Mouse (Mus musculus) liver, embryonic 13.5 days (tissue): ENCODE measurements around the gene Ttll5. TPM values are rescaled to one million over a fixed set of nuclear protein-coding genes. Genes with fewer than 3 reads are reported as not detected.

Experiments
- ATAC-seq: fragments of 200-750 bp; cut with Nextera tagmentation; 2 replicates; pipeline ENCODE4 v1.8.0; 2017; ENCODE audit warnings: low read depth, mild to moderate bottlenecking, moderate number of reproducible peaks, moderate library complexity
- DNase-seq: peaks from one replicate; pipeline ENCODE4 v3.0.0; 2022
- H3K27ac ChIP-seq: fragments of 300-500 bp; sonication (generic); 2 replicates; pipeline ENCODE4 v1.5.1; 2015; ENCODE audit warnings: moderate library complexity, mild to moderate bottlenecking, inconsistent platforms
- H3K27me3 ChIP-seq: fragments of 300-500 bp; sonication (generic); 2 replicates; pipeline ENCODE4 v1.6.1; 2015; ENCODE audit warnings: mild to moderate bottlenecking, inconsistent platforms
- H3K36me3 ChIP-seq: fragments of 300-500 bp; sonication (generic); 2 replicates; pipeline ENCODE4 v1.6.1; 2015; ENCODE audit warnings: mild to moderate bottlenecking, inconsistent platforms
- H3K4me1 ChIP-seq: fragments of 300-500 bp; sonication (generic); replicated peaks from 2 replicates; pipeline ENCODE4 v1.6.1; 2015; ENCODE audit warnings: inconsistent platforms
- H3K4me2 ChIP-seq: fragments of 300-500 bp; sonication (generic); 2 replicates; pipeline ENCODE4 v1.6.1; 2015; ENCODE audit warnings: inconsistent platforms, mild to moderate bottlenecking, moderate library complexity
- H3K4me3 ChIP-seq: fragments of 300-500 bp; sonication (generic); replicated peaks from 2 replicates; pipeline ENCODE4 v1.5.1; 2015; ENCODE audit warnings: mild to moderate bottlenecking, inconsistent platforms
- H3K9ac ChIP-seq: fragments of 300-500 bp; sonication (generic); 2 replicates; pipeline ENCODE4 v1.6.1; 2015; ENCODE audit warnings: mild to moderate bottlenecking, inconsistent platforms
- H3K9me3 ChIP-seq: fragments of 300-500 bp; sonication (generic); replicated peaks from 2 replicates; pipeline ENCODE4 v1.6.1; 2016; ENCODE audit warnings: inconsistent platforms
- WGBS: fragments of 180-500 bp; shearing (Covaris S2); methylation state at CpG from one replicate; pipeline ENCODE4 v1.1.7; 2015; ENCODE audit not compliant: insufficient replicate concordance; 5-methylcytosine and 5-hydroxymethylcytosine counted together
- polyA plus RNA-seq: library from polyadenylated mRNA; unstranded; fragments of >200 nt; fragmentation: Nextera tagmentation; extraction: Ambion mirVana; gene quantifications from 2 replicates; pipeline ENCODE4 v1.2.1, GENCODE M21; 2015

Ttll5 gene
- polyA plus RNA-seq, 1 experiment from 2014 or later: 5.0 TPM

- H3K4me3 ChIP-seq: no peak overlapping the region
- no peak overlapping the region for H3K4me2 ChIP-seq
- no peaks in the 10 kb centered on the region for H3K4me1 ChIP-seq
- ATAC-seq: no peak
- peaks cover 14% of the 10 kb centered on the region; the same call in 1 of the 2 replicates for H3K36me3 ChIP-seq
- no peaks in the 10 kb centered on the region for H3K27me3 ChIP-seq
- no peaks in the 10 kb centered on the region for H3K9me3 ChIP-seq
- no peak overlapping the region for H3K27ac ChIP-seq
- DNase-seq: no peak
- 64% methylated on average over 6 of the region's 6 CpGs for WGBS
- H3K9ac ChIP-seq: no peak overlapping the region
Observed at GRCm38 (mm10) chr12:85869423-85869822, 45.0 kb downstream of the Ttll5 start.

- Histone ChIP-seq H3K4me2 (no peak overlapping the region), H3K4me3 (no peak overlapping the region), H3K4me1 (no peaks in the 10 kb centered on the region), H3K9me3 (no peaks in the 10 kb centered on the region), H3K9ac (no peak overlapping the region), H3K27ac (no peak overlapping the region), H3K36me3 (peaks cover 33% of the 10 kb centered on the region), H3K27me3 (no peaks in the 10 kb centered on the region)
- DNase-seq (no peak), ATAC-seq (no peak)
- WGBS: 78% methylated on average over 8 of the region's 8 CpGs
Observed at GRCm38 (mm10) chr12:85879631-85880314, 55.3 kb downstream of the Ttll5 start.

- Histone ChIP-seq H3K36me3 (peaks cover 9% of the 10 kb centered on the region), H3K9me3 (no peaks in the 10 kb centered on the region), H3K27ac (no peak overlapping the region), H3K4me1 (no peaks in the 10 kb centered on the region), H3K4me2 (no peak overlapping the region), H3K9ac (no peak overlapping the region), H3K4me3 (no peak overlapping the region), H3K27me3 (no peaks in the 10 kb centered on the region)
- ATAC-seq: no peak
- DNase-seq: no peak
- 77% methylated on average over 3 of the region's 3 CpGs for WGBS
Observed at GRCm38 (mm10) chr12:85885024-85885423, 60.6 kb downstream of the Ttll5 start.

- Histone ChIP-seq H3K9ac (no peak overlapping the region), H3K9me3 (no peaks in the 10 kb centered on the region), H3K27ac (no peak overlapping the region), H3K4me1 (no peaks in the 10 kb centered on the region), H3K36me3 (peaks cover 38% of the 10 kb centered on the region), H3K4me3 (no peak overlapping the region), H3K4me2 (no peak overlapping the region), H3K27me3 (no peaks in the 10 kb centered on the region)
- ATAC-seq (no peak), DNase-seq (no peak)
- 81% methylated on average over 4 of the region's 4 CpGs for WGBS
Observed at GRCm38 (mm10) chr12:85890054-85890453, 65.6 kb downstream of the Ttll5 start.

GRCm38 (mm10) chr12:85903986-85904385, 79.5 kb downstream of the Ttll5 start:
- WGBS: 56% methylated on average over 6 of the region's 6 CpGs
- Histone ChIP-seq H3K9me3 (no peaks in the 10 kb centered on the region), H3K27ac (no peak overlapping the region), H3K4me3 (no peak overlapping the region), H3K36me3 (peaks cover 15% of the 10 kb centered on the region), H3K4me2 (no peak overlapping the region), H3K4me1 (peaks cover 27% of the 10 kb centered on the region), H3K27me3 (no peaks in the 10 kb centered on the region), H3K9ac (no peak overlapping the region)
- DNase-seq: no peak
- no peak for ATAC-seq

- H3K4me3 ChIP-seq: no peak overlapping the region
- DNase-seq (no peak), ATAC-seq (peak; percentile 53)
- no peaks in the 10 kb centered on the region for H3K9me3 ChIP-seq
- peaks cover 27% of the 10 kb centered on the region for H3K4me1 ChIP-seq
- H3K9ac ChIP-seq: no peak overlapping the region
- no peaks in the 10 kb centered on the region for H3K27me3 ChIP-seq
- H3K27ac ChIP-seq: no peak overlapping the region
- WGBS: 78% methylated on average over 2 of the region's 2 CpGs
- no peak overlapping the region for H3K4me2 ChIP-seq
- peaks cover 11% of the 10 kb centered on the region; the same call in 1 of the 2 replicates for H3K36me3 ChIP-seq
Observed at GRCm38 (mm10) chr12:85905666-85906065, 81.2 kb downstream of the Ttll5 start.

- no peak for ATAC-seq
- H3K4me1 ChIP-seq: peaks cover 25% of the 10 kb centered on the region
- no peak overlapping the region for H3K4me2 ChIP-seq
- H3K9me3 ChIP-seq: no peaks in the 10 kb centered on the region
- H3K4me3 ChIP-seq: no peak overlapping the region
- H3K27me3 ChIP-seq: no peaks in the 10 kb centered on the region
- no peak overlapping the region for H3K9ac ChIP-seq
- no peak overlapping the region for H3K27ac ChIP-seq
- WGBS: 81% methylated on average over 3 of the region's 3 CpGs
- no peak for DNase-seq
- peaks cover 8% of the 10 kb centered on the region; the same call in 1 of the 2 replicates for H3K36me3 ChIP-seq
Observed at GRCm38 (mm10) chr12:85907896-85908295, 83.4 kb downstream of the Ttll5 start.

- Histone ChIP-seq H3K9ac (no peak overlapping the region), H3K27me3 (no peaks in the 10 kb centered on the region), H3K27ac (no peak overlapping the region), H3K9me3 (no peaks in the 10 kb centered on the region), H3K4me1 (peaks cover under 1% of the 10 kb centered on the region), H3K36me3 (peaks cover 6% of the 10 kb centered on the region; the same call in 1 of the 2 replicates), H3K4me3 (no peak overlapping the region), H3K4me2 (no peak overlapping the region)
- DNase-seq (no peak), ATAC-seq (no peak)
- WGBS: 76% methylated on average over 6 of the region's 6 CpGs
Observed at GRCm38 (mm10) chr12:85910811-85911210, 86.4 kb downstream of the Ttll5 start.

GRCm38 (mm10) chr12:85912712-85913504, 88.4 kb downstream of the Ttll5 start:
- DNase-seq: no peak
- Histone ChIP-seq H3K27ac (no peak overlapping the region), H3K9ac (no peak overlapping the region), H3K4me3 (no peak overlapping the region), H3K9me3 (no peaks in the 10 kb centered on the region), H3K4me2 (no peak overlapping the region), H3K36me3 (peaks cover 6% of the 10 kb centered on the region; the same call in 1 of the 2 replicates), H3K27me3 (no peaks in the 10 kb centered on the region), H3K4me1 (no peaks in the 10 kb centered on the region)
- no peak for ATAC-seq
- 84% methylated on average over 13 of the region's 13 CpGs for WGBS

GRCm38 (mm10) chr12:85926897-85927296, 102.4 kb downstream of the Ttll5 start:
- H3K27ac ChIP-seq: no peak overlapping the region
- H3K27me3 ChIP-seq: no peaks in the 10 kb centered on the region
- H3K4me1 ChIP-seq: no peaks in the 10 kb centered on the region
- no peaks in the 10 kb centered on the region for H3K9me3 ChIP-seq
- ATAC-seq (no peak), DNase-seq (no peak)
- no peak overlapping the region for H3K4me2 ChIP-seq
- H3K36me3 ChIP-seq: peaks cover 23% of the 10 kb centered on the region
- WGBS: 64% methylated on average over 4 of the region's 4 CpGs
- H3K9ac ChIP-seq: no peak overlapping the region
- H3K4me3 ChIP-seq: no peak overlapping the region

GRCm38 (mm10) chr12:85928513-85928912, 104.1 kb downstream of the Ttll5 start:
- H3K27ac ChIP-seq: no peak overlapping the region
- no peaks in the 10 kb centered on the region for H3K4me1 ChIP-seq
- DNase-seq (no peak), ATAC-seq (no peak)
- no peak overlapping the region for H3K4me2 ChIP-seq
- 72% methylated on average over 10 of the region's 10 CpGs for WGBS
- H3K9me3 ChIP-seq: no peaks in the 10 kb centered on the region
- H3K9ac ChIP-seq: no peak overlapping the region
- H3K36me3 ChIP-seq: peaks cover 28% of the 10 kb centered on the region
- H3K4me3 ChIP-seq: no peak overlapping the region
- H3K27me3 ChIP-seq: no peaks in the 10 kb centered on the region
